Mouse (Mus musculus) cortical plate, adult 2 months (tissue): ENCODE measurements around the gene Ube2e1.

ENCODE experiments used
- CTCF ChIP-seq: fragments of 200-500 bp; IDR thresholded peaks from 2 replicates; pipeline ENCODE4 v1.5.1; 2011; ENCODE audit warnings: mild to moderate bottlenecking, control low read depth, low read length; ENCODE audit not compliant: insufficient read depth; ENCODE audit errors: extremely low read depth
- POLR2A ChIP-seq: fragments of 200-500 bp; IDR thresholded peaks from 2 replicates; pipeline ENCODE4 v1.6.1; 2011; ENCODE audit warnings: mild to moderate bottlenecking, low read length, control low read depth; ENCODE audit not compliant: insufficient read depth; ENCODE audit errors: extremely low read depth

GRCm38 (mm10) chr14:18242638-18243130, 89.0 kb downstream of the Ube2e1 start:
- TF ChIP-seq CTCF (no peak), POLR2A (no peak)
